Mouse (Mus musculus) kidney, adult 2 months (tissue): ENCODE measurements around the gene Zer1.

Experiments
- CTCF ChIP-seq: fragments of 200-500 bp; conservative IDR thresholded peaks from 2 replicates; pipeline ENCODE4 v1.5.1; 2011; ENCODE audit warnings: low read depth, mild to moderate bottlenecking, control low read depth, low read length, moderate library complexity, mixed read lengths; ENCODE audit not compliant: insufficient read depth, insufficient read length
- POLR2A ChIP-seq: fragments of 200-500 bp; IDR thresholded peaks from one replicate; pipeline ENCODE4 v1.6.1; 2011; ENCODE audit warnings: low read depth, low read length, control low read depth

GRCm38 (mm10) chr2:30072875-30073274 lies 51.5 kb downstream of the Zer1 start:
- TF ChIP-seq POLR2A (no peak), CTCF (no peak)
